Mouse (Mus musculus) spleen, adult 18-20 months (tissue): ENCODE data around the gene Slc3a1.
A peak's percentile ranks its signal among the peaks of the same experiment; 100 is the strongest.

Source experiments
- DNase-seq, 2 experiments: peaks; one replicate each; pipeline ENCODE4 v3.0.0; 2022; ENCODE audit warnings: mixed read lengths in 2 of 2

Slc3a1 gene

GRCm38 (mm10) chr17:85090120-85091099 lies 62.2 kb downstream of the Slc3a1 start, which contains the start of the genes Prepl and Camkmt:
TSS of gene Prepl (minus strand) at chr17:85090241.
TSS of gene Camkmt (plus strand) at chr17:85090552.
- peak; percentile 89 to 91 for DNase-seq

GRCm38 (mm10) chr17:85091762-85092161 lies 63.6 kb downstream of the Slc3a1 start:
- DNase-seq = no peak

GRCm38 (mm10) chr17:85096396-85096795 lies 68.2 kb downstream of the Slc3a1 start:
- no peak for DNase-seq

- no peak for DNase-seq
Measured at GRCm38 (mm10) chr17:85098677-85099323, 70.6 kb downstream of the Slc3a1 start.

GRCm38 (mm10) chr17:85100232-85100631 lies 72.1 kb downstream of the Slc3a1 start:
- no peak for DNase-seq

DNA sequence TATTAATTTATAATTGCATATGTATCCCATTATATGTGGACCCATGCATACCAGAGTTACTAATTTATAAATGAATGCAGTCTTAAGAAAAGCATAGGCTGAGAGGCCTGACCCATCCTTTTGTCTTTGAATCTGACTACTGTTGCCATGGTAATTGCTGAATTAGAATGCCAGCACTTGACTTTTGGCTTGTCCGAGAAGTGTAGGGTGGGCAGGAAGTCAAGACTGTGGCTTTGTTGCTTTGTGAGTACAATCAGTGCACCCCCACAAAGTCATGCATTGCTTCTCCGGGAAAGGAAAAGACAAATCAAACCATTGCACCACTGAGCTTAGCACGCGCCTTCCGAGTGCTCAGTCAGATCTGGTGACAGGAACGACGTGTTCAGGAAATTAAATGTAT lies 73.6 kb downstream of the Slc3a1 start:
- DNase-seq = no peak

DNA sequence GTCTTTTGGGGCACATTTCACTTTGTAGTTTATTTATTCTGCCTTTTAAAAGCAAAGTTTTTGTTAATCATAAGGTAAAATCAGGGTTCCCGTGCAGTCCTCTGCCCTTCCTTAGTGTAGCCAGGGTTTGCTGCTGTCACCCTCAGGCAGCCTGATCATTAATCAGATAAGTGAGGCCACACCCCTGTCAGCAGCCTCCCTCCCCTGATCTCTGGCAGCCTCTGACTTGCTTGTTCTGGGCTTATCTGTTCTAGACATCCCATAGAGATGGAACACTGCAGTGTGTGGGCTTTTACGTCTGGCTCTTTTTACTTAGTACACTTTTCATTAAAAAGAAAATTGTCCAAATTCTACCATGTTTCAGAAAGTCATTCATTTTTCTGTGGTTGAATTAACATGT lies 75.1 kb downstream of the Slc3a1 start:
- DNase-seq = no peak

GRCm38 (mm10) chr17:85110640-85111039 lies 82.5 kb downstream of the Slc3a1 start:
- no peak for DNase-seq

DNA sequence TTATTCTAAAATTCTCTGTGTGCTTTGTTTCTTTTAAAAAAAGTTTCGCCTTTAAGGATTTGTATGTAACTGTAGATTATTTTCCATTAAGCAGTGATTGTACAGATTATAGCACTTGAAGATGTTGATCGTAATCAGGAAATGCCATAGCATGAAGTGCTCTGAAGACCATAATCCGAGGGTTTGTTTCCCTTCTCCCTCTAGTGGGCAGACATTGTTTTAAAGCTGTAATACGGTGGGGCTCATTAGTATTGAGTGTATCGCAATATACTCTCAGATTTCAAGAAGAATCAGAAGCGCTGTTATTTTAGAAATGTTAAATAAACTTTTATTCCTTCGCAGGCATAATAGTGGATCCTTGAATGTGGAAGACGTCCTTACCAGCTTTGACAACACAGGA lies 85.3 kb downstream of the Slc3a1 start:
- DNase-seq = no peak
